Mouse (Mus musculus) E14TG2a.4 (cell line): ENCODE measurements at regions not wholly inside any gene's neighbourhood (a gene's known extent, or its start where the extent isn't known, plus 50 kb on each side); places are given as distances from the start of the nearest gene placed in this dataset.

ENCODE experiments used
- CTCF ChIP-seq: conservative IDR thresholded peaks from 2 replicates; pipeline ENCODE4 v1.5.1; 2014; ENCODE audit warnings: low read length
- NANOG ChIP-seq: IDR thresholded peaks from 2 replicates; pipeline ENCODE4 v1.6.1; 2014; ENCODE audit warnings: borderline replicate concordance, low read length, mixed read lengths
- POU5F1 ChIP-seq: IDR thresholded peaks from 2 replicates; pipeline ENCODE4 v1.6.1; 2014; ENCODE audit warnings: low read length, borderline replicate concordance

- TF ChIP-seq CTCF (no peak), NANOG (no peak), POU5F1 (no peak)
These were observed 309.8 kb upstream of the Rasgrp1 start for GRCm38 (mm10) chr2:117652647-117653046.
